Mouse (Mus musculus) T-helper 1 cell (primary cell): ENCODE data around the gene Fbxw11.

Experiments used
- in situ Hi-C: fragments of 300-600 bp; cut with MboI, MseI; formaldehyde crosslinking; loops from one replicate; pipeline ENCODE4 v1.15.1; 2025; ENCODE audit warnings: high pct_unique_total_duplicates

Gene Fbxw11

GRCm38 (mm10) chr11:32746036-32746435 lies 103.5 kb downstream of the Fbxw11 start:
- in situ Hi-C loops = loop anchor here (25.0 kb wide), 1 partner anchor 1941 kb away; no protein-coding TSS in a partner anchor

DNA sequence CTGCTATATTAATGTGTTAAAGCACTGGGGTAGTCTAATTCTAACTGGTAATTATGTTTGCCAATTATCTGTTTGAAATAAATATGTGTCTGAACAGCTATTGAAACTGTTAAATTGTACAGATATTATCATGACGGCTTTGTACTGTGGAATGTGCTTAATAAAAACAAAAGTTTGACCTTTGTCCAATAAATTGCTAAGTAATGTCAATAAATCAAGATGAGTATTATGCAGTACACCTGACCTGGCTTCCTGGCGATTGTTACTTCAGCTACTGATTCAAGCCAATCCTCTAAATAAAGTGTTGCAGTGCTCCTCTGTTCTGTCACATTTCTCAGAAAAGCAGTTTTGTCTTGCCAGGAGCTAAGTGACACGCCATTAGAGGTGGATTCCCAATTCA lies 104.0 kb downstream of the Fbxw11 start:
- in situ Hi-C loops = loop anchor here (25.0 kb wide), 1 partner anchor 1941 kb away; no protein-coding TSS in a partner anchor

DNA sequence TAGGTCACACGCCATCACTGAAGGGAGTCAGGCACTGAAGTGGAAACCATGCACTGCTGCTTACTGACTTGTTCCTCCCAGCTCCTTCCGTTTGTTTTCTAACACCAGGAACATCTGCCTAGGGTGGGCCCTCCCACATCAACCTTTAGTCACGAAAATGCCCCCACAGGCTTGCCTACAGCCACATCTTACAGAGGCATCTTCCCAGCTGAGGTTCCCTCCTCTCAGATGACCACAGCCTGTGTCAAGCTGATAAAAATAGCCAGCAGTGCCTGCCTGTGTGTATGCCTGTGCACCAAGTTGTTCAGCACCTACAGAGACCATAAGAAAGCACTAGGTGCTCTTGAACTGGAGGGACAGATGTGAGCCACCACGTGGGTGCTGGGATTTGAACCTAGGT lies 106.3 kb downstream of the Fbxw11 start:
- in situ Hi-C loops = loop anchor here (25.0 kb wide), 1 partner anchor 1939 kb away; no protein-coding TSS in a partner anchor

- in situ Hi-C loops = no loop called here
Measured at GRCm38 (mm10) chr11:32751863-32752594, 109.5 kb downstream of the Fbxw11 start.

DNA sequence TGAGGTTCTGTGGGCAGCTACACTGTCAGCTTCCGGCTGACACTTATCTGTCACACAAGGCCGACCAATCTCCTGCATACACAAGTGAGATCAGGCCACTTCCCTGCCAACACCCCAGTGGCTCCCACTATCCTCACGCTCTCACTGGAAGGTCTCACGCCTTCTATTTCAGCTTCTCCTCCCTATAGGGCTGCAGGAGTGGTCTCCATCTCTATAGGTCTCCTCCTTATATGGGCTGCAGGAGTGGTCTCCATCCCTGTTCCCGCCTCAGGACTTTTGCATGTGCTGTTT lies 110.0 kb downstream of the Fbxw11 start:
- in situ Hi-C loops = no loop called here

DNA sequence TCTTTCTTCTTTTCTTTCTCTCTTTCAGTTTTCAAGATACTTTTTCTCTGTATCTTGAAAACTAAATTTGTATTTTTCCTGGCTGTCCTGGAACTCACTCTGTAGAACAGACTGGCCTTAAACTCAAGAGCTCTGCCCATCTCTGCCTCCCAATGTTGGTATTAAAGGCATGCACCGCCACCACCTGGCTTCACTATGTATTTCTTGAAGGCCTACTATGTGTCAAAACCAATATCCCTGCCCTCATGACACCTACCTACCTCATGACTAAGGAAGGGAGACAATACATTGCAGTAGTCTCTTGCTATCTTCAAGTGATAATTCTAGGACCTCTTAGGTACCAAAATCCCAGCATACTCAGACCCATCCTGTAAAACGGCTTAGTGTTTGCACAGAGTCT lies 110.8 kb downstream of the Fbxw11 start:
- in situ Hi-C loops = no loop called here

GRCm38 (mm10) chr11:32762773-32763172 lies 120.2 kb downstream of the Fbxw11 start:
- in situ Hi-C loops = no loop called here

- in situ Hi-C loops = no loop called here
Measured at GRCm38 (mm10) chr11:32767496-32768230, 125.1 kb downstream of the Fbxw11 start.

- in situ Hi-C loops = no loop called here
Measured at GRCm38 (mm10) chr11:32768642-32769343, 126.3 kb downstream of the Fbxw11 start.

GRCm38 (mm10) chr11:32780747-32781536 lies 138.4 kb downstream of the Fbxw11 start:
- in situ Hi-C loops = no loop called here

DNA sequence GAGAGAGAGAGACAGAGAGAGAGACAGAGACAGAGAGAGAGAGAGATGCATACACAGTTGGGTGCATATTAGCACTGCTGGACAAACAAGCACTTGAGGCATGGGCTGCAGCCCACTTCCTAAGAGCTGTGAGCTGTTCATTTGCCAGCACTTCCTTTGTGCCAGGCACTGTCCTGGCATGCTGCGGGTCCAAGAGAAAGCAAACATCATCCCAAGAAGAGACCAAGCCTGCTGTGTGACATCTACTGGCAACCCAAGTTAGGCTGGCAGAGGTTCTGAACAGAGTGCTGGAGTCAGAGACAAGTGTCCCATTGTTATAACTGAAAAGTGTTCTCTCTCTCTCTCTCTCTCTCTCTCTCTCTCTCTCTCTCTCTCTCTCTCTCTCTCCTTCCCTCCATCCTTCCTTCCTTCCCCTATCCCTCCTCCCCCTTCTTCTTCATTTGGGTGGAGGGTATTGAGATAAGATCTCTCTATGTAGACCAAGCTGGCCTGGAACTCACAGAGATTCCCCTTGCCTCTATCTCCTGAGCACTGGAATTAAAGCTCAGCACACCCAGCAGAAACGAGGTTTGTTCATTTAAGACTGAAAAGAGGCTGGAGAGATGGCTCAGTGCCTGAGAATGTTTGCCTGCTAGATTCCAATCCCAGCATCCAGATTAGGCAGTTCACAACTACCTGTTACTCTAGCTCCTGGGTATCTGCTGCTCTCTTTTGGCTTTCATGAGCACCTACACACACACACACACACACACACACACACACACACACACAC lies 139.3 kb downstream of the Fbxw11 start:
- in situ Hi-C loops = no loop called here

- in situ Hi-C loops = no loop called here
Measured at GRCm38 (mm10) chr11:32782724-32783123, 140.2 kb downstream of the Fbxw11 start.

DNA sequence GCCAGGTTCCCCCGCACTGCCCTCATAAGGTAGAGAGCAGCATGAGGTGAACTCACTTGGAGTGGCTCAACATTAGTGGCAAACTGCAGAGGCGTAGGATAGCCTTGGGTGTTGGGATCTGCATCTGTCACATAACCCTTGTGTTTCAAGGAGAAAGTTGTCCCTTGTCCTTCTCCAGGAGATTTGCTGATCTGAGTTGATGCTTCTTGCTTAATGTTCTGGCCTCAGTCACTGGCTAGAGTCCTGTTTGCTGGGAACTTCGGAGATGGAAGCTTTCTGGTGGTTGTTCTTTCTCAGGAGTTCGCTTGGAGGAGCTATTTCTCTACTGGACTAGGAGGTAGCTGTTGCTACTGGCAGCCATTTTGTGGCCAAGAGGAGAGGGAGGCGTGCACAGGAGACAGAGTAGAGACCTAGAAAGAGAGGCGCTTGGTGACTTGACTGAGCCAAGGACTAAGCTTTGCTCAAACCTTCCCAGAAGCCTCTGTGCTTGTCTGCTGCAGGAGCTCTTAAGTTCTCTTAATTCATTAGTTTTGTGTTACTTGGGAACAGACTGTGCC lies 143.1 kb downstream of the Fbxw11 start:
- in situ Hi-C loops = no loop called here

DNA sequence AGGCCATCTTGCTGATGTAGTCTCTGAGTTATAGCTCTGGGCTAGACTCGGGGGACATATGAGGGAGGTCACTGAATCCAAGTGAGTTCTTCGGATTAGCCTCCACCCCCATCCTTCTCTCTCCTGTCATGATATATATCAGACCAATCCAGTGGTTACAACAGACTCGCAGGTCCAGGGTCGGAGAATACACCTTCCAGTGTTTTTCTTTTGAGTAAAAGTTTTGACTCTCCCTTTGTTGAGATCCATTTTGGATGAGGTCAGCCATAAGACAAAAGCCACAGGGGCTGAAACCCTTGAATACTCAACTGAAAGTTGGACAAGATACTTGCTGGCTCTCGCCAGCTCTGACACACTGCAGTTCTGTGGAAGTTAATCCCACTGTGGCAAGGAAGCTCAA lies 143.7 kb downstream of the Fbxw11 start:
- in situ Hi-C loops = no loop called here

DNA sequence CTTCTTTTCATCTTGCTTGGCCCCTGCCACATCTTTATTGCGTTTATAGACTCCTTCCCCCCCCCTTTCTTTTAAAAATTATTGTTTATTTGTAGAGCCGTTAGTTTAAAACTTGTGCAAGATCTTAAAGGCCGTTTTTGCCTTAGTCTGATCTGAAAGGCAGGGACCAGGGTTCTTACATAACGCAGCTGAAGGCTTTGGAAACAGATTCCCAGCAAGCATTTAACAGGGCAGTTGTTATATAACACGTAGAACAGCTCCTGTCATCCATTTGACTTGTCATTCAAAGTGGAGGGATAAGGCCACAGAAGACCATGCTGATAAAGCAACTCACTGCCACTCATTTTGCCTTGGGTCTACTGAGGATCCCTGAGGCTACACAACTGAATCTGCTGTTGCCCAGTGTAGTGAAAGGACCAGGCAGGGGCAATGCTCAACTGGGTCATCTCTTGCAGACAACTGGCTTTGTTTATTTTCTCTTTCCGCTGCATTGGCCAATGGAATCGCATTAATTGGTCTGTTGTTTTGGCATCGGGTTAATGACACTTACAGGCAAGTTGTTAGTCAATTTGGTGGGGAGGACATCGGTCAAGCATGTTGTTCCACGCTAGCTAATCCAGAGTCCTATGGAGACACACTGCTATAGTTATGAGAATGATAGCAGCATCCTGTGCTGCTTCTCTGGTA lies 152.4 kb downstream of the Fbxw11 start:
- in situ Hi-C loops = no loop called here
